9 mouse cellular contexts compared by ENCODE assay signal in genomic region chr9:121284422-121284821, GRCm38 (mm10). TPM values are rescaled to one million over a fixed set of nuclear protein-coding genes. Genes with fewer than 3 reads are reported as not detected.
DNase-seq lines count a peak whose midpoint lies in the region; ATAC-seq lines count a peak whose summit lies in the region.
"Had no signal": no experiment of that assay in that cellular context is flagged by ENCODE, and none has a peak within 500 bp of the region (broad histone marks: within the 10 kb centered on the region; RNA-seq: fewer than 3 reads in every experiment).

No protein-coding gene starts in this region.

- H3K4me2 ChIP-seq in intestine, embryonic 14.5 days (ENCODE audit: low read length), result no peak overlapping the region
- no peak overlapping the region for H3K4me2 ChIP-seq in intestine, embryonic 16.5 days (ENCODE audit: low read depth, low read length)
- H3K4me2 ChIP-seq in heart, embryonic 11.5 days, result no peak overlapping the region

- peaks cover 3% of the 10 kb centered on the region; the same call in 1 of the 2 replicates for H3K4me1 ChIP-seq in intestine, embryonic 14.5 days (replicated peaks; ENCODE audit: control insufficient read depth, insufficient read depth, low read length)
- peaks cover 6% of the 10 kb centered on the region for H3K4me1 ChIP-seq in intestine, embryonic 16.5 days (ENCODE audit: control insufficient read depth, insufficient read depth, low read length)
- H3K4me1 ChIP-seq in heart, embryonic 11.5 days (ENCODE audit: control insufficient read depth, insufficient read depth, low read length), result no peaks in the 10 kb centered on the region
- H3K4me1 ChIP-seq: embryonic facial prominence, embryonic 13.5 days had no signal

- no peaks in the 10 kb centered on the region for H3K27me3 ChIP-seq in intestine, embryonic 14.5 days (replicated peaks; ENCODE audit: control insufficient read depth, insufficient read depth, low read length)
- no peaks in the 10 kb centered on the region for H3K27me3 ChIP-seq in intestine, embryonic 16.5 days (replicated peaks; ENCODE audit: control insufficient read depth, insufficient read depth, low read length)
- H3K27me3 ChIP-seq in heart, embryonic 11.5 days (ENCODE audit: control insufficient read depth, insufficient read depth, low read length), result no peaks in the 10 kb centered on the region
- H3K27me3 ChIP-seq: embryonic facial prominence, embryonic 13.5 days had no signal

- intact Hi-C loops in left cerebral cortex, postnatal 25 days (cut with DNase I), result loop anchor here (1.0 kb wide), 1 partner anchor 90 kb away; no protein-coding TSS in a partner anchor

- no peak overlapping the region for H3K27ac ChIP-seq in intestine, embryonic 14.5 days (ENCODE audit: low read depth)
- H3K27ac ChIP-seq in intestine, embryonic 16.5 days (ENCODE audit: low read length), result no peak overlapping the region
- H3K27ac ChIP-seq in heart, embryonic 11.5 days (ENCODE audit: low read depth, low read length), result no peak overlapping the region
- H3K27ac ChIP-seq: embryonic facial prominence, embryonic 13.5 days had no signal

- H3K4me3 ChIP-seq in intestine, embryonic 14.5 days (ENCODE audit: low read depth, low read length), result no peak overlapping the region
- H3K4me3 ChIP-seq in intestine, embryonic 16.5 days (ENCODE audit: low read length), result no peak overlapping the region
- no peak overlapping the region for H3K4me3 ChIP-seq in heart, embryonic 11.5 days (ENCODE audit: low read depth, low read length)

- H3K9ac ChIP-seq in intestine, embryonic 14.5 days (ENCODE audit: low read length), result no peak overlapping the region
- no peak overlapping the region for H3K9ac ChIP-seq in intestine, embryonic 16.5 days (ENCODE audit: low read depth, low read length)
- no peak overlapping the region for H3K9ac ChIP-seq in heart, embryonic 11.5 days (ENCODE audit: low read depth, low read length)
- H3K9ac ChIP-seq: embryonic facial prominence, embryonic 13.5 days had no signal

- H3K9me3 ChIP-seq in intestine, embryonic 14.5 days (ENCODE audit: control insufficient read depth, low read length), result 0 out of 2 replicates have a peak, but pooled peaks cover 2% of the 10 kb centered on the region
- H3K9me3 ChIP-seq in intestine, embryonic 16.5 days (ENCODE audit: control insufficient read depth, low read length), result peaks cover 6% of the 10 kb centered on the region; the same call in 1 of the 2 replicates
- H3K9me3 ChIP-seq in heart, embryonic 11.5 days (replicated peaks; ENCODE audit: control insufficient read depth, low read length), result 0 out of 2 replicates have a peak, but pooled peaks cover 3% of the 10 kb centered on the region

- 92% methylated on average over 3 of the region's 3 CpGs for WGBS in intestine, embryonic 14.5 days
- 88% methylated on average over 3 of the region's 3 CpGs for WGBS in intestine, embryonic 16.5 days
- 83% methylated on average over 3 of the region's 3 CpGs for WGBS in heart, embryonic 11.5 days (ENCODE audit: insufficient replicate concordance)

- ATAC-seq in intestine, embryonic 14.5 days (replicated peaks; ENCODE audit: low FRiP score, low TSS enrichment, low read depth), result no peak
- ATAC-seq in intestine, embryonic 16.5 days, result no peak
- ATAC-seq in heart, embryonic 11.5 days (replicated peaks; ENCODE audit: insufficient number of reproducible peaks, low FRiP score, low TSS enrichment), result no peak

- no peaks in the 10 kb centered on the region for H3K36me3 ChIP-seq in intestine, embryonic 14.5 days (ENCODE audit: control insufficient read depth, insufficient read depth, low read length)
- no peaks in the 10 kb centered on the region for H3K36me3 ChIP-seq in intestine, embryonic 16.5 days (ENCODE audit: control insufficient read depth, insufficient read depth, low read length)
- H3K36me3 ChIP-seq in heart, embryonic 11.5 days (ENCODE audit: control insufficient read depth, insufficient read depth, low read length), result no peaks in the 10 kb centered on the region

- DNase-seq in intestine, embryonic 14.5 days (ENCODE audit: low spot score), result peak; percentile 74
- DNase-seq in CD4-positive helper T cell, adult 2 months (ENCODE audit: low read depth, low spot score), result peak; percentile 66
- peak; percentile 88 for DNase-seq in R1 (ENCODE audit: low read depth, low spot score)
- peak; percentile 35 for DNase-seq in lung, postnatal 14 days
- peak; percentile 50 to 52 for DNase-seq in thymus, postnatal 36 days
- no peak for DNase-seq in left cerebral cortex, postnatal 25 days (ENCODE audit: low spot score in 2 of 2)

RNA-seq across cellular contexts. Expression of gene Ulk4, which starts 7.4 kb away (rescaled TPM):
- polyA plus RNA-seq in intestine, embryonic 14.5 days (2014; fragmentation: Nextera tagmentation; extraction: Ambion mirVana), result 113 and 122 TPM in 2 replicates
- 115 and 120 TPM in 2 replicates for polyA plus RNA-seq in intestine, embryonic 16.5 days (2015; fragmentation: Nextera tagmentation; extraction: Ambion mirVana)
- polyA plus RNA-seq in heart, embryonic 11.5 days (2014; fragmentation: Nextera tagmentation; extraction: Ambion mirVana), result 101 and 106 TPM in 2 replicates
- total RNA-seq in left cerebral cortex, postnatal 25 days (2021), result 1 to 10 TPM; 7.4 to 9.1 TPM

RNA-seq across cellular contexts. Expression of gene Trak1, which starts 12.9 kb away (rescaled TPM):
- polyA plus RNA-seq in intestine, embryonic 14.5 days (2014; fragmentation: Nextera tagmentation; extraction: Ambion mirVana), result 23.4 and 26.1 TPM in 2 replicates
- 21.7 and 23.7 TPM in 2 replicates for polyA plus RNA-seq in intestine, embryonic 16.5 days (2015; fragmentation: Nextera tagmentation; extraction: Ambion mirVana)
- polyA plus RNA-seq in heart, embryonic 11.5 days (2014; fragmentation: Nextera tagmentation; extraction: Ambion mirVana), result 21.3 and 27.2 TPM in 2 replicates
- total RNA-seq in left cerebral cortex, postnatal 25 days (2021), result 100 to 1,000 TPM; 240 to 249 TPM

Comparison
In these comparisons a context has a peak if more than half of its experiments do, and no peak if none do; other contexts are left out.
1. DNase-seq: peak in intestine, embryonic 14.5 days (single experiment), CD4-positive helper T cell, adult 2 months (single experiment), R1 (single experiment), lung, postnatal 14 days (single experiment) and thymus, postnatal 36 days (2 of 2); none in left cerebral cortex, postnatal 25 days (0 of 2).